Mouse (Mus musculus): Measurements from ENCODE around the gene Epha6.

GRCm38 (mm10) chr16:59666938-59667337 lies 938.4 kb downstream of the Epha6 start:
- no peak for TF ChIP-seq EP300 (IDR thresholded peaks at IDR 0.05; ENCODE audit: insufficient read depth, low read depth, low read length)
- TF ChIP-seq CTCF (IDR thresholded peaks at IDR 0.05): peak; percentile 17; the same call in 1 of the 2 replicates
- TF ChIP-seq POLR2A (IDR thresholded peaks at IDR 0.05; ENCODE audit: insufficient read depth, low read depth, low read length): no peak
